Mouse (Mus musculus) liver, embryonic 14.5 days (tissue): ENCODE data around the gene Magi1. TPM values are rescaled to one million over a fixed set of nuclear protein-coding genes. Genes with fewer than 3 reads are reported as not detected.

Experiments
- ATAC-seq: fragments of 200-750 bp; cut with Nextera tagmentation; 2 replicates; pipeline ENCODE4 v1.8.0; 2017; ENCODE audit warnings: moderate number of reproducible peaks, mild to moderate bottlenecking, moderate library complexity; ENCODE audit not compliant: insufficient read depth
- DNase-seq, 3 experiments: peaks; one replicate each; pipeline ENCODE4 v3.0.0-alpha.2; 2012 to 2013; ENCODE audit warnings: low read depth in 3 of 3, low spot score in 3 of 3
- H3K27ac ChIP-seq: fragments of 300-500 bp; sonication (generic); 2 replicates; pipeline ENCODE4 v1.5.1; 2014; ENCODE audit warnings: moderate library complexity, mild to moderate bottlenecking, control low read depth, inconsistent platforms
- H3K27me3 ChIP-seq: fragments of 300-500 bp; sonication (generic); 2 replicates; pipeline ENCODE4 v1.6.1; 2014; ENCODE audit warnings: mild to moderate bottlenecking, low read length, moderate library complexity; ENCODE audit not compliant: control insufficient read depth, insufficient read depth
- H3K36me3 ChIP-seq: fragments of 300-500 bp; sonication (generic); replicated peaks from 2 replicates; pipeline ENCODE4 v1.6.1; 2014; ENCODE audit warnings: low read depth; ENCODE audit not compliant: control insufficient read depth, insufficient read depth
- H3K4me1 ChIP-seq, 2 experiments: fragments of 200-500 bp in 1 of 2; fragments of 300-500 bp in 1 of 2; sonication (generic) in 1 of 2; replicated peaks; 2 replicates each; pipeline ENCODE4 v1.6.1; 2012 to 2014; ENCODE audit warnings: antibody characterized with exemption in 1 of 2, inconsistent platforms in 1 of 2, low read length in 1 of 2; ENCODE audit not compliant: control insufficient read depth in 2 of 2, insufficient read depth in 2 of 2
- H3K4me2 ChIP-seq: fragments of 300-500 bp; sonication (generic); 2 replicates; pipeline ENCODE4 v1.6.1; 2014; ENCODE audit warnings: low read depth, mild to moderate bottlenecking, control low read depth, moderate library complexity
- H3K4me3 ChIP-seq, 2 experiments: fragments of 200-500 bp in 1 of 2; fragments of 300-500 bp in 1 of 2; sonication (generic) in 1 of 2; 2 replicates each; pipeline ENCODE4 v1.5.1; 2012 to 2014; ENCODE audit warnings: low read depth in 2 of 2, low read length in 2 of 2, mild to moderate bottlenecking in 2 of 2, control low read depth in 1 of 2, inconsistent platforms in 1 of 2, moderate library complexity in 1 of 2; ENCODE audit not compliant: insufficient read depth in 1 of 2
- H3K9ac ChIP-seq: fragments of 300-500 bp; sonication (generic); replicated peaks from 2 replicates; pipeline ENCODE4 v1.6.1; 2014; ENCODE audit warnings: mild to moderate bottlenecking, control low read depth, moderate library complexity
- H3K9me3 ChIP-seq: fragments of 300-500 bp; sonication (generic); 2 replicates; pipeline ENCODE4 v1.6.1; 2016; ENCODE audit warnings: low read length, mixed read lengths; ENCODE audit not compliant: control insufficient read depth
- CTCF ChIP-seq: IDR thresholded peaks from 2 replicates; pipeline ENCODE4 v1.5.1; 2016; ENCODE audit warnings: antibody characterized with exemption, low read depth, control low read depth
- EP300 ChIP-seq: IDR thresholded peaks from 2 replicates; pipeline ENCODE4 v1.6.1; 2016; ENCODE audit warnings: antibody characterized with exemption, low read depth
- WGBS: fragments of 180-500 bp; shearing (Covaris S2); extraction: QIAGEN DNeasy Blood & Tissue Kit; methylation state at CpG from one replicate; pipeline ENCODE4 v1.1.7; 2014; ENCODE audit not compliant: insufficient replicate concordance; 5-methylcytosine and 5-hydroxymethylcytosine counted together
- polyA plus RNA-seq, 2 experiments: library from polyadenylated mRNA; depleted of rRNA in 1 of 2; stranded (reverse) in 1 of 2; unstranded in 1 of 2; fragments of >200 nt; fragmentation: Nextera tagmentation in 1 of 2; extraction: Ambion mirVana in 1 of 2; gene quantifications; 2 replicates each; pipeline versions ENCODE4 v1.2.1 to v1.2.3; 2012 to 2014

Magi1 gene
- polyA plus RNA-seq, 2 experiments: 1.1 to 1.3 TPM

- WGBS: 58% methylated on average over 5 of the region's 5 CpGs
- no peak for ATAC-seq
- H3K4me2 ChIP-seq: no peak overlapping the region
These were observed 13.7 kb downstream of the Magi1 start for GRCm38 (mm10) chr6:94270001-94270400.

DNA sequence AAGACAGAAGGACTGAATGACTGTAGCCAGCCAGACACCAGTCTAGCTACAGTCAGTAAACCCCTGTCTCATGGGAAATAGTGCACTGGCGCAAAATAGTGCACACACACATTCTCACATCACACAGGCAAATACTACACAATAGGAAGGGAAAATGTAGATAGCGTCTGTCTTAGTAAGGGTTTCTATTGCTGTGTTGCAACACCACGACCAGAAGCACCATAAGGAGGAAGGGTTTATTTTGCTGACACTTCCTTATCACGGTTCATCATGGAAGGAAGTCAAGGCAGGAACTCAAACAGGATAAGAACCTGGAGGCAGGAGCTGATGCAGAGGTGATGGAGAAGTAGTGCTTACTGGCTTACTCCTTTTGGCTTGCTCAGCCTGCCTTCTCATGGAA, 14.5 kb downstream of the Magi1 start:
- H3K36me3 ChIP-seq: no peaks in the 10 kb centered on the region
- H3K9ac ChIP-seq: no peak overlapping the region
- no peak for TF ChIP-seq CTCF
- no peak for TF ChIP-seq EP300
- H3K4me1 ChIP-seq: peaks cover 0 to 6% of the 10 kb centered on the region in 2 experiments; a peak in 2 of 4 replicates
- WGBS: 25% methylated on average over 4 of the region's 4 CpGs
- no peaks in the 10 kb centered on the region for H3K9me3 ChIP-seq
- no peaks in the 10 kb centered on the region for H3K27me3 ChIP-seq
- no peak overlapping the region for H3K27ac ChIP-seq
- no peak overlapping the region for H3K4me3 ChIP-seq
- no peak overlapping the region for H3K4me2 ChIP-seq
- ATAC-seq: no peak
- DNase-seq: no peak

More at GRCm38 (mm10) chr6:94270001-94270400, 13.7 kb downstream of the Magi1 start:
- no peak overlapping the region for H3K4me3 ChIP-seq
- peaks cover 0 to 6% of the 10 kb centered on the region in 2 experiments; a peak in 2 of 4 replicates for H3K4me1 ChIP-seq
- no peak overlapping the region for H3K27ac ChIP-seq
- no peak overlapping the region for H3K9ac ChIP-seq
- no peaks in the 10 kb centered on the region for H3K27me3 ChIP-seq
- H3K9me3 ChIP-seq: no peaks in the 10 kb centered on the region
- no peak for DNase-seq
- TF ChIP-seq EP300 (no peak), CTCF (no peak)
- H3K36me3 ChIP-seq: no peaks in the 10 kb centered on the region

DNA sequence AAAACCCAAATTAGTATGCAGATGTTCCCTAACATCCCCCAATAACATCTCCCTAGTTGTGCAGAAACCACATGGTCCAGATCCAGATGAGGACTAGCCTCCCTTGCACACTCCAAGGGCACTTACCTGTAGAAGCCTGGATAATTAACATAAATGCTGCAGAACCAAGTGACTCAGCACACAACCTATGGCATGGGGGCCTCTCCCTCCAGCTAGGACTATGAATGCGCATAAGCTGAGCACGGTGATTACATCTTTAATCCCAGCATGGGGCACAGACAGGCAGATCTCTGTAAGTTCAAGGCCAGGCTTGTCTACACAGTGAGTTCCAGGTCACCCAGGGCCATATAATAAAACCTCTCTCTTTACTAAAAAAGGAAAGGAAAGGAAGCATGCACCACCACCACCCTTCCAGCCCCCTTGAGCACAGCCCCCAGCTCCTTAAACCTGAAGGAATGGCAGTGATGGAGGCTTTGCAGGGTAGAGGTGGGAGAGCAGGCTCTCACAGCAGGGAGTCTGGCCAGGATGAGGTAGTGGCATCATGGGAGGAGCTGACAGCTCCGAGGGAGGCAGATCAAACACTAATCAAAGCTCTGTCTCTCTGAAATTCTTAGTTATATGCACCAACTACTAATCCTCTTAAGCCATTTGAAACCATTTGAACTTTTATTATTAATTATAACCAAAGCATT, 18.3 kb downstream of the Magi1 start:
- no peak overlapping the region for H3K27ac ChIP-seq
- no peaks in the 10 kb centered on the region for H3K9me3 ChIP-seq
- no peaks in the 10 kb centered on the region for H3K27me3 ChIP-seq
- H3K36me3 ChIP-seq: no peaks in the 10 kb centered on the region
- peaks cover 0 to 7% of the 10 kb centered on the region in 2 experiments; a peak in 2 of 4 replicates for H3K4me1 ChIP-seq
- ATAC-seq (no peak), DNase-seq (no peak)
- no peak overlapping the region for H3K4me2 ChIP-seq
- TF ChIP-seq CTCF: no peak
- no peak for TF ChIP-seq EP300
- H3K4me3 ChIP-seq: no peak overlapping the region
- no peak overlapping the region for H3K9ac ChIP-seq
- WGBS: 56% methylated on average over 3 of the region's 3 CpGs

DNA sequence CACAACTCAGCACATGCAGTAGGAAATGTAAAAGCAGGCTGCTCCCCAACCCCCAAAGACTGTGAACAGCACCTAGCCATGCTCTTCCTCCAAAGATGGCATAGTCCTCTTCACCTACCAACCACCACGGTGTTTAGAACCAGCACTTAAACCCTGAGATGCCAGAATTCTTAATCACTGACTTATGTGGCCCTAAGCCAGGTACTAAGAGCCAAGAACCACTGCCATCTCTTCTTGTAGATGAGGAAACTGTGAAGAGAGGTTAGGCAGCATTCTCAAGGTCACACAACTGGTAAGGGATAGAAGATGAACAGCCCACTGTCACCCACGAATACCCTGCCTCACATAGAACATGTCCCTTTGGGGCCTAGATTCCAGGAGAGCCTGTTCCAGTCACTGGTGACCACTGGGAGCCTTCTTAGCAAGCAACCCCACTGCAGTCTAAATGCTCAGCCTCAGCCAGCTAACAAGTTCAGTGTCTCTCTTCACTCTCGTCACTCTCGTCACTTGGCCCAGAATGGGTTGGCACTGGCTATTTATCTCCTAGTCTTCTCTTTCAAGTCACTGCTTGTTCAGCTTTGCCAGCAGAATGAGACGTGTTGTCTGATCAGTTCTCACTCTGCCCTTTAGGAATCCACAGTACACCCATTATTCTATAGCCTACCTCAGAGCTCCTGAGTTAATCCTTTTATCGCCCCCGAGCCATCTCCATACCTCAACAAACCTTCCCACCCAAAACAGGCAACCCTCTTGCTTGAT, 19.4 kb downstream of the Magi1 start:
- H3K4me2 ChIP-seq: no peak overlapping the region
- H3K27me3 ChIP-seq: no peaks in the 10 kb centered on the region
- H3K27ac ChIP-seq: no peak overlapping the region
- ATAC-seq (no peak), DNase-seq (no peak)
- no peak overlapping the region for H3K4me3 ChIP-seq
- no peaks in the 10 kb centered on the region for H3K9me3 ChIP-seq
- peaks cover 0 to 10% of the 10 kb centered on the region in 2 experiments; a peak in 2 of 4 replicates for H3K4me1 ChIP-seq
- 59% methylated on average over 7 of the region's 7 CpGs for WGBS
- no peak for TF ChIP-seq EP300
- TF ChIP-seq CTCF: no peak
- H3K36me3 ChIP-seq: no peaks in the 10 kb centered on the region
- H3K9ac ChIP-seq: no peak overlapping the region

DNA sequence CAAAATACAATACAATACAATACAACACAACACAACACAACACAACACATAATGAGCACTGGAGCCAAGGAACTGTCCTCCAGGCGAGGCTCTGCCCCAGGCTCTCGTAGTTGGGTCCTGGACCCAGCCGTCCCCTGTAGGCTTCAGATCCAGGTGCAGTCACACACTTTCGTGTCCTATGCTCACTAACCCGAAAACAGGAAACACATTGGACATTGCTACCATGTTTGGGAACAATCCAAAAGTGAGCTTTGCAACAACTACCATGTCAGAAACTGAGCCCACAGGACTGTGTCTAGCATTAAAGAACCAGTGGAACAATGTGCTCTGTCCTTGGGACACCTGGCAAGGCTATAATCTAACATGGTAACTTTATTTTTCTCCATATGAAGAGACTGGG, 22.9 kb downstream of the Magi1 start:
- 61% methylated on average over 5 of the region's 5 CpGs for whole genome bisulfite sequencing
- Histone ChIP-seq H3K4me3 (no peak overlapping the region), H3K9me3 (no peaks in the 10 kb centered on the region), H3K27ac (no peak overlapping the region), H3K36me3 (no peaks in the 10 kb centered on the region), H3K4me2 (no peak overlapping the region), H3K27me3 (no peaks in the 10 kb centered on the region), H3K4me1 (peaks cover 0 to 13% of the 10 kb centered on the region in 2 experiments; a peak in 2 of 4 replicates), H3K9ac (no peak overlapping the region)
- no peak for ATAC-seq
- no peak for DNase-seq
- TF ChIP-seq EP300 (no peak), CTCF (no peak)
